Mouse (Mus musculus): ENCODE measurements at regions not wholly inside any gene's neighbourhood (a gene's known extent, or its start where the extent isn't known, plus 50 kb on each side); places are given as distances from the start of the nearest gene placed in this dataset.

GRCm38 (mm10) chr2:114885734-114886260, 231.0 kb upstream of the Dph6 start:
- Histone ChIP-seq H3K4me1 (replicated peaks; ENCODE audit: control insufficient read depth, insufficient read depth, low read length) (no peaks in the 10 kb centered on the region), H3K4me3 (ENCODE audit: control insufficient read depth, insufficient read depth, low read length) (no peak overlapping the region), H3K27ac (ENCODE audit: control insufficient read depth, insufficient read depth, low read length) (no peak overlapping the region), H3K36me3 (ENCODE audit: control insufficient read depth, insufficient read depth, low read length) (no peaks in the 10 kb centered on the region), H3K27me3 (ENCODE audit: control insufficient read depth, insufficient read depth, low read length) (no peaks in the 10 kb centered on the region)
- WGBS: 96% methylated on average over 2 of the region's 2 CpGs
- no peak for DNase-seq
- TF ChIP-seq CTCF (IDR thresholded peaks at IDR 0.05; ENCODE audit: borderline replicate concordance, control insufficient read depth, extremely low read depth, insufficient read depth, low read length, poor library complexity): no peak

- Histone ChIP-seq H3K4me1 (replicated peaks; ENCODE audit: control insufficient read depth, insufficient read depth, low read length) (no peaks in the 10 kb centered on the region), H3K36me3 (ENCODE audit: control insufficient read depth, insufficient read depth, low read length) (no peaks in the 10 kb centered on the region), H3K27me3 (ENCODE audit: control insufficient read depth, insufficient read depth, low read length) (no peaks in the 10 kb centered on the region), H3K4me3 (ENCODE audit: control insufficient read depth, insufficient read depth, low read length) (no peak overlapping the region), H3K27ac (ENCODE audit: control insufficient read depth, insufficient read depth, low read length) (no peak overlapping the region)
- WGBS: 93% methylated on average over 2 of the region's 2 CpGs
- no peak for TF ChIP-seq CTCF (IDR thresholded peaks at IDR 0.05; ENCODE audit: borderline replicate concordance, control insufficient read depth, extremely low read depth, insufficient read depth, low read length, poor library complexity)
- TF ChIP-seq POLR2A (IDR thresholded peaks at IDR 0.05; ENCODE audit: control insufficient read depth, extremely low read depth, insufficient read depth, low read length, poor library complexity): no peak
- DNase-seq: no peak
Measured at GRCm38 (mm10) chr2:114898812-114899211, 244.0 kb upstream of the Dph6 start.

GRCm38 (mm10) chr2:114911845-114912500, 257.2 kb upstream of the Dph6 start:
- Histone ChIP-seq H3K4me1 (replicated peaks; ENCODE audit: control insufficient read depth, insufficient read depth, low read length) (no peaks in the 10 kb centered on the region), H3K27ac (ENCODE audit: control insufficient read depth, insufficient read depth, low read length) (no peak overlapping the region), H3K36me3 (ENCODE audit: control insufficient read depth, insufficient read depth, low read length) (no peaks in the 10 kb centered on the region), H3K4me3 (ENCODE audit: control insufficient read depth, insufficient read depth, low read length) (no peak overlapping the region), H3K27me3 (ENCODE audit: control insufficient read depth, insufficient read depth, low read length) (no peaks in the 10 kb centered on the region)
- 84% methylated on average over 7 of the region's 7 CpGs for WGBS
- DNase-seq: no peak
- no peak for TF ChIP-seq POLR2A (IDR thresholded peaks at IDR 0.05; ENCODE audit: control insufficient read depth, extremely low read depth, insufficient read depth, low read length, poor library complexity)
- TF ChIP-seq CTCF (IDR thresholded peaks at IDR 0.05; ENCODE audit: borderline replicate concordance, control insufficient read depth, extremely low read depth, insufficient read depth, low read length, poor library complexity): no peak

- Histone ChIP-seq H3K27ac (ENCODE audit: control insufficient read depth, insufficient read depth, low read length) (no peak overlapping the region), H3K36me3 (ENCODE audit: control insufficient read depth, insufficient read depth, low read length) (no peaks in the 10 kb centered on the region), H3K4me1 (replicated peaks; ENCODE audit: control insufficient read depth, insufficient read depth, low read length) (no peaks in the 10 kb centered on the region), H3K27me3 (ENCODE audit: control insufficient read depth, insufficient read depth, low read length) (no peaks in the 10 kb centered on the region), H3K4me3 (ENCODE audit: control insufficient read depth, insufficient read depth, low read length) (no peak overlapping the region)
- DNase-seq: no peak
- TF ChIP-seq CTCF (IDR thresholded peaks at IDR 0.05; ENCODE audit: borderline replicate concordance, control insufficient read depth, extremely low read depth, insufficient read depth, low read length, poor library complexity) (no peak), POLR2A (IDR thresholded peaks at IDR 0.05; ENCODE audit: control insufficient read depth, extremely low read depth, insufficient read depth, low read length, poor library complexity) (no peak)
- WGBS: 92% methylated on average over 6 of the region's 6 CpGs
Measured at GRCm38 (mm10) chr2:114915025-114915690, 260.4 kb upstream of the Dph6 start.

- Histone ChIP-seq H3K4me3 (ENCODE audit: control insufficient read depth, insufficient read depth, low read length) (no peak overlapping the region), H3K36me3 (ENCODE audit: control insufficient read depth, insufficient read depth, low read length) (no peaks in the 10 kb centered on the region), H3K27me3 (ENCODE audit: control insufficient read depth, insufficient read depth, low read length) (no peaks in the 10 kb centered on the region), H3K27ac (ENCODE audit: control insufficient read depth, insufficient read depth, low read length) (no peak overlapping the region), H3K4me1 (replicated peaks; ENCODE audit: control insufficient read depth, insufficient read depth, low read length) (no peaks in the 10 kb centered on the region)
- TF ChIP-seq POLR2A (IDR thresholded peaks at IDR 0.05; ENCODE audit: control insufficient read depth, extremely low read depth, insufficient read depth, low read length, poor library complexity) (no peak), CTCF (IDR thresholded peaks at IDR 0.05; ENCODE audit: borderline replicate concordance, control insufficient read depth, extremely low read depth, insufficient read depth, low read length, poor library complexity) (no peak)
- 93% methylated on average over 16 of the region's 16 CpGs for WGBS
- DNase-seq: no peak
Measured at GRCm38 (mm10) chr2:114918420-114919332, 263.9 kb upstream of the Dph6 start.

- H3K27ac ChIP-seq (ENCODE audit: control insufficient read depth, insufficient read depth, low read length): no peak overlapping the region
- WGBS: 81% methylated on average over 2 of the region's 2 CpGs
Measured at GRCm38 (mm10) chr2:114923911-114924310, 269.1 kb upstream of the Dph6 start.

More at GRCm38 (mm10) chr2:114923911-114924310, 269.1 kb upstream of the Dph6 start:
- no peak for DNase-seq
- Histone ChIP-seq H3K4me1 (replicated peaks; ENCODE audit: control insufficient read depth, insufficient read depth, low read length) (no peaks in the 10 kb centered on the region), H3K4me3 (ENCODE audit: control insufficient read depth, insufficient read depth, low read length) (no peak overlapping the region), H3K27me3 (ENCODE audit: control insufficient read depth, insufficient read depth, low read length) (no peaks in the 10 kb centered on the region), H3K36me3 (ENCODE audit: control insufficient read depth, insufficient read depth, low read length) (no peaks in the 10 kb centered on the region)
- TF ChIP-seq CTCF (IDR thresholded peaks at IDR 0.05; ENCODE audit: borderline replicate concordance, control insufficient read depth, extremely low read depth, insufficient read depth, low read length, poor library complexity): no peak
- TF ChIP-seq POLR2A (IDR thresholded peaks at IDR 0.05; ENCODE audit: control insufficient read depth, extremely low read depth, insufficient read depth, low read length, poor library complexity): no peak

All from thymus, adult 2 months (tissue).